ENCODE assay signal across 8 mouse cellular contexts in genomic region chr12:55491516-55492183, GRCm38 (mm10). TPM values are rescaled to one million over a fixed set of nuclear protein-coding genes. Genes with fewer than 3 reads are reported as not detected.
A peak's percentile ranks its signal among the peaks of the same experiment; 100 is the strongest.
DNase-seq lines count a peak whose midpoint lies in the region; ATAC-seq and TF ChIP-seq lines count a peak whose summit lies in the region.

No protein-coding gene starts in this region.

- peak overlapping the region; percentile 78 for H3K4me2 ChIP-seq in embryonic facial prominence, embryonic 15.5 days (replicated peaks)
- H3K4me2 ChIP-seq in kidney, embryonic 14.5 days (replicated peaks; ENCODE audit: low read depth, low read length), result peak overlapping the region; percentile 74
- peak overlapping the region; percentile 75 for H3K4me2 ChIP-seq in limb, embryonic 15.5 days
- peak overlapping the region; percentile 76 for H3K4me2 ChIP-seq in midbrain, postnatal 0 days (ENCODE audit: low read depth, low read length, poor library complexity, severe bottlenecking)

- H3K9ac ChIP-seq in embryonic facial prominence, embryonic 15.5 days, result peak overlapping the region; percentile 82
- H3K9ac ChIP-seq in kidney, embryonic 14.5 days (ENCODE audit: low read depth, low read length), result peak overlapping the region; percentile 96
- H3K9ac ChIP-seq in limb, embryonic 15.5 days, result peak overlapping the region; percentile 98
- H3K9ac ChIP-seq in midbrain, postnatal 0 days (replicated peaks; ENCODE audit: low read length, poor library complexity, severe bottlenecking), result peak overlapping the region; percentile 99

- peak; percentile 90 for ATAC-seq in embryonic facial prominence, embryonic 15.5 days (ENCODE audit: insufficient number of reproducible peaks, low FRiP score, low TSS enrichment, low read depth)
- peak; percentile 88 for ATAC-seq in kidney, embryonic 14.5 days (ENCODE audit: low FRiP score, low TSS enrichment)
- ATAC-seq in limb, embryonic 15.5 days (ENCODE audit: insufficient number of reproducible peaks, low FRiP score, low TSS enrichment, low read depth), result peak; percentile 87
- peak; percentile 88 for ATAC-seq in midbrain, postnatal 0 days (ENCODE audit: low FRiP score)

- H3K9me3 ChIP-seq in embryonic facial prominence, embryonic 15.5 days (replicated peaks), result no peaks in the 10 kb centered on the region
- H3K9me3 ChIP-seq in kidney, embryonic 14.5 days (ENCODE audit: control insufficient read depth, low read length), result no peaks in the 10 kb centered on the region
- no peaks in the 10 kb centered on the region for H3K9me3 ChIP-seq in limb, embryonic 15.5 days
- no peaks in the 10 kb centered on the region for H3K9me3 ChIP-seq in midbrain, postnatal 0 days (ENCODE audit: low read length)

- peak overlapping the region; percentile 97 for H3K4me3 ChIP-seq in bone marrow macrophage, adult 2 months (ENCODE audit: insufficient read depth, low read length)
- peak overlapping the region; percentile 70 for H3K4me3 ChIP-seq in embryonic facial prominence, embryonic 15.5 days (replicated peaks)
- H3K4me3 ChIP-seq in kidney, embryonic 14.5 days (ENCODE audit: low read length), result peak overlapping the region; percentile 96
- peak overlapping the region; percentile 93 for H3K4me3 ChIP-seq in limb, embryonic 15.5 days
- H3K4me3 ChIP-seq in midbrain, postnatal 0 days (ENCODE audit: low read depth, low read length), result peak overlapping the region; percentile 95

- no peaks in the 10 kb centered on the region for H3K27me3 ChIP-seq in embryonic facial prominence, embryonic 15.5 days
- no peaks in the 10 kb centered on the region for H3K27me3 ChIP-seq in kidney, embryonic 14.5 days (ENCODE audit: control insufficient read depth, insufficient read depth, low read length)
- H3K27me3 ChIP-seq in limb, embryonic 15.5 days, result no peaks in the 10 kb centered on the region
- H3K27me3 ChIP-seq in midbrain, postnatal 0 days (ENCODE audit: insufficient read depth, low read length), result no peaks in the 10 kb centered on the region

- TF ChIP-seq CTCF in bone marrow macrophage, adult 2 months (IDR thresholded peaks at IDR 0.05; ENCODE audit: low read depth, low read length), result no peak
- TF ChIP-seq CTCF in midbrain, postnatal 0 days (IDR thresholded peaks at IDR 0.05), result no peak

- H3K4me1 ChIP-seq in bone marrow macrophage, adult 2 months (ENCODE audit: control insufficient read depth, insufficient read depth, low read length), result peaks cover 32% of the 10 kb centered on the region
- H3K4me1 ChIP-seq in embryonic facial prominence, embryonic 15.5 days, result peaks cover 46% of the 10 kb centered on the region
- H3K4me1 ChIP-seq in kidney, embryonic 14.5 days (ENCODE audit: control insufficient read depth, insufficient read depth, low read length), result peaks cover 18% of the 10 kb centered on the region
- H3K4me1 ChIP-seq in limb, embryonic 15.5 days, result peaks cover 41% of the 10 kb centered on the region
- H3K4me1 ChIP-seq in midbrain, postnatal 0 days (ENCODE audit: insufficient read depth, low read length), result peaks cover 4% of the 10 kb centered on the region; the same call in 1 of the 2 replicates

- TF ChIP-seq POLR2A in bone marrow macrophage, adult 2 months (IDR thresholded peaks at IDR 0.05; ENCODE audit: borderline replicate concordance, low read depth, low read length), result no peak

- peaks cover 34% of the 10 kb centered on the region for H3K36me3 ChIP-seq in embryonic facial prominence, embryonic 15.5 days
- H3K36me3 ChIP-seq in kidney, embryonic 14.5 days (ENCODE audit: control insufficient read depth, insufficient read depth, low read length), result peaks cover 39% of the 10 kb centered on the region
- peaks cover 47% of the 10 kb centered on the region for H3K36me3 ChIP-seq in limb, embryonic 15.5 days
- peaks cover 20% of the 10 kb centered on the region for H3K36me3 ChIP-seq in midbrain, postnatal 0 days (ENCODE audit: insufficient read depth, low read length)

- H3K27ac ChIP-seq in bone marrow macrophage, adult 2 months (ENCODE audit: insufficient read depth, low read depth, low read length), result peak overlapping the region; percentile 99
- peak overlapping the region; percentile 99 for H3K27ac ChIP-seq in embryonic facial prominence, embryonic 15.5 days (replicated peaks)
- peak overlapping the region; percentile 100 for H3K27ac ChIP-seq in kidney, embryonic 14.5 days (ENCODE audit: low read depth, low read length)
- H3K27ac ChIP-seq in limb, embryonic 15.5 days, result peak overlapping the region; percentile 100
- peak overlapping the region; percentile 98 for H3K27ac ChIP-seq in midbrain, postnatal 0 days (ENCODE audit: low read depth, low read length)

- peak; percentile 95 for DNase-seq in A20 (ENCODE audit: low read depth, low spot score)
- DNase-seq in heart, adult 9 months (ENCODE audit: low spot score in 2 of 2), result peak; percentile 96 to 98
- DNase-seq in midbrain, postnatal 0 days (ENCODE audit: low spot score), result peak; percentile 90
- DNase-seq in spleen, postnatal 10 days (ENCODE audit: low spot score in 2 of 2), result peak; percentile 92 to 98

- WGBS in embryonic facial prominence, embryonic 15.5 days, result under 1% methylated on average over 24 of the region's 57 CpGs
- WGBS in kidney, embryonic 14.5 days, result under 1% methylated on average over 40 of the region's 57 CpGs
- under 1% methylated on average over 37 of the region's 57 CpGs for WGBS in limb, embryonic 15.5 days
- WGBS in midbrain, postnatal 0 days, result 3% methylated on average over 18 of the region's 57 CpGs

RNA-seq across cellular contexts. Expression of gene Nfkbia, which starts 0.8 kb away (rescaled TPM):
- polyA plus RNA-seq in bone marrow macrophage, adult 2 months (2012; ENCODE audit: insufficient read depth, insufficient read length, missing spikeins), result 143 TPM in 2 replicates
- 144 and 152 TPM in 2 replicates for polyA plus RNA-seq in embryonic facial prominence, embryonic 15.5 days (2015; fragmentation: Nextera tagmentation; extraction: Ambion mirVana)
- 69.0 and 75.2 TPM in 2 replicates for polyA plus RNA-seq in kidney, embryonic 14.5 days (2014; fragmentation: Nextera tagmentation; extraction: Ambion mirVana)
- polyA plus RNA-seq in limb, embryonic 15.5 days (2015; fragmentation: Nextera tagmentation; extraction: Ambion mirVana), result 139 and 155 TPM in 2 replicates
- 40.8 and 51.4 TPM in 2 replicates for total RNA-seq in midbrain, postnatal 0 days (2014; rRNA removed)
- polyA plus RNA-seq in midbrain, postnatal 0 days (2015; fragmentation: Nextera tagmentation; extraction: Ambion mirVana), result 74.6 and 77.3 TPM in 2 replicates

Comparison
In these comparisons a context has a peak if more than half of its experiments do, and no peak if none do; other contexts are left out.
1. Peak in every context shown above with its lines: DNase-seq, ATAC-seq, H3K4me3 ChIP-seq and H3K27ac ChIP-seq.